Mouse (Mus musculus) heart, embryonic 16.5 days (tissue): ENCODE data around the gene Fam111a. TPM values are rescaled to one million over a fixed set of nuclear protein-coding genes. Genes with fewer than 3 reads are reported as not detected.
A peak's percentile ranks its signal among the peaks of the same experiment; 100 is the strongest.

ENCODE experiments used
- ATAC-seq: fragments of 200-750 bp; cut with Nextera tagmentation; replicated peaks from 2 replicates; pipeline ENCODE4 v1.8.0; 2017; ENCODE audit warnings: moderate number of reproducible peaks; ENCODE audit not compliant: insufficient read depth, low FRiP score; ENCODE audit errors: extremely low read depth
- H3K27ac ChIP-seq: fragments of 300-500 bp; sonication (generic); 2 replicates; pipeline ENCODE4 v1.5.1; 2014; ENCODE audit warnings: mild to moderate bottlenecking, low read length, control low read depth, moderate library complexity
- H3K27me3 ChIP-seq: fragments of 300-500 bp; sonication (generic); 2 replicates; pipeline ENCODE4 v1.6.1; 2014; ENCODE audit warnings: low read length, mixed read lengths; ENCODE audit not compliant: control insufficient read depth, insufficient read depth
- H3K36me3 ChIP-seq: fragments of 300-500 bp; sonication (generic); 2 replicates; pipeline ENCODE4 v1.6.1; 2014; ENCODE audit not compliant: control insufficient read depth, insufficient read depth
- H3K4me1 ChIP-seq: fragments of 300-500 bp; sonication (generic); 2 replicates; pipeline ENCODE4 v1.6.1; 2014; ENCODE audit warnings: low read length, mixed read lengths; ENCODE audit not compliant: control insufficient read depth, insufficient read depth
- H3K4me2 ChIP-seq: fragments of 300-500 bp; sonication (generic); 2 replicates; pipeline ENCODE4 v1.6.1; 2014; ENCODE audit warnings: low read depth, mild to moderate bottlenecking, control low read depth, low read length
- H3K4me3 ChIP-seq: fragments of 300-500 bp; sonication (generic); 2 replicates; pipeline ENCODE4 v1.5.1; 2014; ENCODE audit warnings: mild to moderate bottlenecking, control low read depth, low read length
- H3K9ac ChIP-seq: fragments of 300-500 bp; sonication (generic); 2 replicates; pipeline ENCODE4 v1.6.1; 2014; ENCODE audit warnings: low read length, control low read depth
- H3K9me3 ChIP-seq: fragments of 300-500 bp; sonication (generic); replicated peaks from 2 replicates; pipeline ENCODE4 v1.6.1; 2016; ENCODE audit warnings: low read length; ENCODE audit not compliant: control insufficient read depth
- WGBS: fragments of 180-500 bp; shearing (Covaris S2); extraction: QIAGEN DNeasy Blood & Tissue Kit; methylation state at CpG from one replicate; pipeline ENCODE4 v1.1.7; 2014; 5-methylcytosine and 5-hydroxymethylcytosine counted together
- polyA plus RNA-seq: library from polyadenylated mRNA; unstranded; fragments of >200 nt; fragmentation: Nextera tagmentation; extraction: Ambion mirVana; gene quantifications from 2 replicates; pipeline ENCODE4 v1.2.1, GENCODE M21; 2015

Gene Fam111a
- polyA plus RNA-seq, 1 experiment from 2014 or later, result 20.5 TPM

DNA sequence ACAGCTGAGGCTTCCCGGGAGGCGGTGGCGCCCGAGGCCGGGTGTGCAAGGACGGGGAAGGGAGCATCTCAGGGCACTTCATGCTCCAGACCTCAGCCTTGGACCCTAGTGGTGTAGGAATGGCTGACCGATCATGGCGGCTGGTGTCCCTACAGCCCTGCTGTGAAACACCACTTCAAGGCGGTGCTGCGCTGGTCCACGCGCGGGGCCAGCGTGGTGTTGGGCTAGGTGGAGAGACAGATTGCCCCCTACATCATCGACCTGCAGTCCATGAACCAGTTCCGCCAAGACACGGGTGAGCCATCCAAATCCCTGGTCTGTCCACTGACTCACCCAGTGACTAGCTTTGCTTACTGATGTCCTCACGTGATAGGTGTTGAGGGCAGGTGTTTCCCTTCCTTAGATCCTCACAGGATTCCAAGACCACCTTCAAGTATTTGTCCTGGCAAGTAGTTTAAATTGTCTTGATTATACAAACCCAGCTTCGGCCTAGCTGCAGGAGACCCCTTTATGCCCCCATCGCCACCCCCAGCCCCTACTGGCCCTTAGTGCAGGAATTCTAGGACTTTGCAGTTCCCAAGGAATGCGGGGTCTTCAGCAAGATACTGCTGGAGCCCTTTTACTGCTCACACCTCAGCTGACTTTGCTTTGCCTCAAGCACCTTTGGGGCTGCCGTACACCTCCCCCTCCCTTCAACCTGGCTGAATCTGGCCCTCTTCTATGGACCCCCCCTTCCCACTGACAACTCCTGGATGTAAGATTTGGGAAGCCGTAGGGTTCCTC lies 50.9 kb downstream of the Fam111a start:
- Histone ChIP-seq H3K4me3 (peak overlapping the region; percentile 69), H3K9me3 (no peaks in the 10 kb centered on the region), H3K36me3 (no peaks in the 10 kb centered on the region), H3K9ac (peak overlapping the region; percentile 74), H3K27ac (no peak overlapping the region), H3K27me3 (no peaks in the 10 kb centered on the region), H3K4me1 (no peaks in the 10 kb centered on the region; the same call in 1 of the 2 replicates), H3K4me2 (peak overlapping the region; percentile 89)
- ATAC-seq, result peak; percentile 34; the same call in 1 of the 2 replicates
- WGBS, result 17% methylated on average over 23 of the region's 23 CpGs

DNA sequence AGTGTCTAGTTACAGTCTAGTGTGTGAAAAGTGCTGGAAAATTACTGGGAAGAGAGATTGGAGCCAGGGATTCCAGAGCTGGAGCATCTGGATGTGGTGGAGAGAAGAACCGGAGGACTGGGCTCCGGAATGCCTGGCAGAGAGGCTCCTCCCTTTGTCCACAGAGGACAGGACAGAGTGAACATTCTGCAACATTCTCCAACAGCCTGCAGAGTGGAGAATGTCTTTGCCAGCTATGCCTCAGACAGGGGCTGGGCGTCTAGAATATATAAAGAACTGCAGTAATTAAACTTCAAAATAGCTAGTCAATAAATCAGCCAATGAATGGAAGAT lies 51.5 kb downstream of the Fam111a start:
- H3K4me1 ChIP-seq, result no peaks in the 10 kb centered on the region; the same call in 1 of the 2 replicates
- no peaks in the 10 kb centered on the region for H3K27me3 ChIP-seq
- H3K4me2 ChIP-seq, result no peak overlapping the region
- ATAC-seq, result no peak
- no peaks in the 10 kb centered on the region for H3K9me3 ChIP-seq
- H3K36me3 ChIP-seq, result no peaks in the 10 kb centered on the region
- H3K27ac ChIP-seq, result no peak overlapping the region
- H3K9ac ChIP-seq, result no peak overlapping the region
- H3K4me3 ChIP-seq, result no peak overlapping the region
- 54% methylated on average over 3 of the region's 3 CpGs for WGBS

GRCm38 (mm10) chr19:12598674-12599073 lies 53.1 kb downstream of the Fam111a start:
- Histone ChIP-seq H3K9ac (no peak overlapping the region), H3K4me3 (no peak overlapping the region), H3K4me1 (no peaks in the 10 kb centered on the region; the same call in 1 of the 2 replicates), H3K9me3 (no peaks in the 10 kb centered on the region), H3K4me2 (no peak overlapping the region), H3K36me3 (no peaks in the 10 kb centered on the region), H3K27ac (no peak overlapping the region), H3K27me3 (no peaks in the 10 kb centered on the region)
- 68% methylated on average over 3 of the region's 3 CpGs for WGBS
- no peak for ATAC-seq

GRCm38 (mm10) chr19:12599674-12600073 lies 54.1 kb downstream of the Fam111a start, which contains the start of gene Gm4952:
Gm4952 (plus strand) TSS chr19:12599974.
- 62% methylated on average over 1 of the region's 1 CpGs for WGBS

GRCm38 (mm10) chr19:12600684-12601480 lies 55.3 kb downstream of the Fam111a start:
- H3K36me3 ChIP-seq, result no peaks in the 10 kb centered on the region
- H3K27ac ChIP-seq, result no peak overlapping the region
- 53% methylated on average over 2 of the region's 2 CpGs for WGBS
- no peak for ATAC-seq
- H3K4me1 ChIP-seq, result no peaks in the 10 kb centered on the region; the same call in 1 of the 2 replicates
- H3K9ac ChIP-seq, result no peak overlapping the region
- no peaks in the 10 kb centered on the region for H3K9me3 ChIP-seq
- no peak overlapping the region for H3K4me3 ChIP-seq
- no peaks in the 10 kb centered on the region for H3K27me3 ChIP-seq
- H3K4me2 ChIP-seq, result no peak overlapping the region

More at GRCm38 (mm10) chr19:12599674-12600073, 54.1 kb downstream of the Fam111a start, which contains the start of gene Gm4952:
- Histone ChIP-seq H3K36me3 (no peaks in the 10 kb centered on the region), H3K27me3 (no peaks in the 10 kb centered on the region), H3K4me1 (no peaks in the 10 kb centered on the region; the same call in 1 of the 2 replicates), H3K9me3 (no peaks in the 10 kb centered on the region), H3K4me3 (no peak within 1 kb of the TSS), H3K9ac (no peak within 1 kb of the TSS), H3K4me2 (no peak within 1 kb of the TSS), H3K27ac (no peak within 1 kb of the TSS)
- no peak for ATAC-seq

DNA sequence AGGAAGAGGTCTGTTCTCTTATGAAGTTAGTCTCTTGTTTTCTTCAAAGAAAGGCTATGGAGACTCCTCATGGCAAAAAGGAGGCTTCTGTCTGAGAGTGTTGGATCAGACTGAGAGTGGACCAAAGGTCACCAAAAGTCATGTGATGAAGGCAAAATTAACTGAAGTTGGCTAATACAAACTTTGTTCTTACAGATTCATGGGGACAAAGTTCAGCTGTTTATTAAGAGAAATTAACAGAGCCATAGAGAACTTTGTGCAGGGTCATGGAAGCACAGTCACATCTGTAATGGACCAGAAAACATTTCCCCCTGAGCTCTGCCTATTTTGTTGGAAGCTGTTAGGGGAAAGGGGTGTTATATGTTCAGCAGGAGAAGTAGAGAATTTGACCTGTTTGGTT lies 62.8 kb downstream of the Fam111a start:
- H3K4me3 ChIP-seq, result no peak overlapping the region
- H3K4me2 ChIP-seq, result no peak overlapping the region
- no peaks in the 10 kb centered on the region for H3K4me1 ChIP-seq
- H3K27ac ChIP-seq, result no peak overlapping the region
- no peaks in the 10 kb centered on the region for H3K9me3 ChIP-seq
- H3K9ac ChIP-seq, result no peak overlapping the region
- no peaks in the 10 kb centered on the region for H3K36me3 ChIP-seq
- no peak for ATAC-seq
- no peaks in the 10 kb centered on the region for H3K27me3 ChIP-seq

- H3K9me3 ChIP-seq, result no peaks in the 10 kb centered on the region
- 56% methylated on average over 1 of the region's 1 CpGs for WGBS
- H3K4me3 ChIP-seq, result no peak overlapping the region
- H3K4me2 ChIP-seq, result no peak overlapping the region
- no peaks in the 10 kb centered on the region for H3K4me1 ChIP-seq
- H3K27ac ChIP-seq, result no peak overlapping the region
- H3K9ac ChIP-seq, result no peak overlapping the region
- H3K36me3 ChIP-seq, result no peaks in the 10 kb centered on the region
- no peaks in the 10 kb centered on the region for H3K27me3 ChIP-seq
- no peak for ATAC-seq
Measured at GRCm38 (mm10) chr19:12613646-12614045, 68.1 kb downstream of the Fam111a start.

GRCm38 (mm10) chr19:12633176-12633575 lies 87.6 kb downstream of the Fam111a start, which contains the start of gene Glyat:
Glyat (plus strand) TSS chr19:12633308.
- no peaks in the 10 kb centered on the region for H3K27me3 ChIP-seq
- H3K9ac ChIP-seq, result no peak within 1 kb of the TSS
- WGBS, result 59% methylated on average over 4 of the region's 4 CpGs

GRCm38 (mm10) chr19:12634259-12634658 lies 88.7 kb downstream of the Fam111a start:
- Histone ChIP-seq H3K4me2 (no peak overlapping the region), H3K9ac (no peak overlapping the region), H3K4me1 (no peaks in the 10 kb centered on the region), H3K36me3 (no peaks in the 10 kb centered on the region), H3K27me3 (no peaks in the 10 kb centered on the region), H3K4me3 (no peak overlapping the region), H3K27ac (no peak overlapping the region), H3K9me3 (no peaks in the 10 kb centered on the region)
- ATAC-seq, result no peak
- whole genome bisulfite sequencing, result 80% methylated on average over 3 of the region's 3 CpGs

More at GRCm38 (mm10) chr19:12633176-12633575, 87.6 kb downstream of the Fam111a start, which contains the start of gene Glyat:
- H3K4me1 ChIP-seq, result no peaks in the 10 kb centered on the region
- no peak within 1 kb of the TSS for H3K4me3 ChIP-seq
- no peak within 1 kb of the TSS for H3K4me2 ChIP-seq
- H3K9me3 ChIP-seq, result no peaks in the 10 kb centered on the region
- H3K27ac ChIP-seq, result no peak within 1 kb of the TSS
- no peak for ATAC-seq
- no peaks in the 10 kb centered on the region for H3K36me3 ChIP-seq
